Mouse (Mus musculus) liver, embryonic 14.5 days (tissue): Measurements from ENCODE around the gene Arrdc5.

Source experiments
- CTCF ChIP-seq: IDR thresholded peaks from 2 replicates; pipeline ENCODE4 v1.5.1; 2016; ENCODE audit warnings: antibody characterized with exemption, low read depth, control low read depth
- EP300 ChIP-seq: IDR thresholded peaks from 2 replicates; pipeline ENCODE4 v1.6.1; 2016; ENCODE audit warnings: antibody characterized with exemption, low read depth

GRCm38 (mm10) chr17:56294241-56294640, 5.8 kb downstream of the Arrdc5 start:
- TF ChIP-seq CTCF (no peak), EP300 (no peak)
